In genomic region chr2:103848923-103849700, GRCm38 (mm10) we compare ENCODE assay signal across 8 mouse cellular contexts. TPM values are rescaled to one million over a fixed set of nuclear protein-coding genes. Genes with fewer than 3 reads are reported as not detected.
A peak's percentile ranks its signal among the peaks of the same experiment; 100 is the strongest.
DNase-seq lines count a peak whose midpoint lies in the region; ATAC-seq and TF ChIP-seq lines count a peak whose summit lies in the region.

No protein-coding gene starts in this region.

- no peaks in the 10 kb centered on the region for H3K36me3 ChIP-seq in C2C12 (ENCODE audit: control insufficient read depth, insufficient read depth)
- H3K36me3 ChIP-seq in intestine, embryonic 14.5 days (ENCODE audit: control insufficient read depth, insufficient read depth, low read length): no peaks in the 10 kb centered on the region
- no peaks in the 10 kb centered on the region for H3K36me3 ChIP-seq in liver, postnatal 0 days (replicated peaks; ENCODE audit: insufficient read depth, low read length)

- H3K79me2 ChIP-seq in C2C12 (ENCODE audit: control insufficient read depth, insufficient read depth): no peaks in the 10 kb centered on the region

- intact Hi-C loops in gastrocnemius, adult 2 months (cut with DNase I): loop anchor here (5.0 kb wide), 1 partner anchor 47 kb away; no protein-coding TSS in a partner anchor

- H3K9ac ChIP-seq in intestine, embryonic 14.5 days (ENCODE audit: low read length): no peak overlapping the region
- no peak overlapping the region for H3K9ac ChIP-seq in liver, postnatal 0 days (replicated peaks)

- H3K4me3 ChIP-seq in gastrocnemius, adult 2 months: no peak overlapping the region
- H3K4me3 ChIP-seq in C2C12 (ENCODE audit: insufficient read depth, poor library complexity, severe bottlenecking): no peak overlapping the region
- no peak overlapping the region for H3K4me3 ChIP-seq in bone marrow, adult 2 months (replicated peaks; ENCODE audit: control insufficient read depth, low read depth, low read length)
- H3K4me3 ChIP-seq in intestine, embryonic 14.5 days (ENCODE audit: low read depth, low read length): no peak overlapping the region
- no peak overlapping the region for H3K4me3 ChIP-seq in liver, postnatal 0 days (ENCODE audit: low read depth, low read length)

- DNase-seq in gastrocnemius, adult 2 months: peak; percentile 22
- no peak for DNase-seq in gastrocnemius, postnatal 25 days
- DNase-seq in intestine, embryonic 14.5 days (ENCODE audit: low spot score): peak; percentile 64
- peak; percentile 39 for DNase-seq in liver, postnatal 0 days
- peak; percentile 64 for DNase-seq in retina, postnatal 7 days (ENCODE audit: low read depth, low spot score)

- ATAC-seq in erythroblast, adult 5-6 weeks (replicated peaks; ENCODE audit: low FRiP score, poor library complexity, severe bottlenecking): peak; percentile 82
- peak; percentile 47; the same call in 1 of the 2 replicates for ATAC-seq in intestine, embryonic 14.5 days (replicated peaks; ENCODE audit: low FRiP score, low TSS enrichment, low read depth)
- no peak for ATAC-seq in liver, postnatal 0 days

- H3K4me2 ChIP-seq in intestine, embryonic 14.5 days (ENCODE audit: low read length): no peak overlapping the region
- no peak overlapping the region for H3K4me2 ChIP-seq in liver, postnatal 0 days (ENCODE audit: low read depth, low read length)

- no peaks in the 10 kb centered on the region for H3K79me3 ChIP-seq in C2C12 (ENCODE audit: low read depth)

- no peaks in the 10 kb centered on the region for H3K4me1 ChIP-seq in bone marrow, adult 2 months (ENCODE audit: control insufficient read depth, insufficient read depth, low read length)
- H3K4me1 ChIP-seq in intestine, embryonic 14.5 days (replicated peaks; ENCODE audit: control insufficient read depth, insufficient read depth, low read length): no peaks in the 10 kb centered on the region
- peaks cover 4% of the 10 kb centered on the region; the same call in 1 of the 2 replicates for H3K4me1 ChIP-seq in liver, postnatal 0 days (ENCODE audit: insufficient read depth)

- no peak for TF ChIP-seq POLR2A in bone marrow, adult 2 months (IDR thresholded peaks at IDR 0.05; ENCODE audit: borderline replicate concordance, control insufficient read depth, low read depth, low read length)

- 78% methylated on average over 9 of the region's 9 CpGs for WGBS in bone marrow, adult 2 months
- WGBS in intestine, embryonic 14.5 days: 73% methylated on average over 9 of the region's 9 CpGs
- WGBS in liver, postnatal 0 days (ENCODE audit: insufficient replicate concordance): 71% methylated on average over 9 of the region's 9 CpGs

- no peak for TF ChIP-seq EP300 in liver, postnatal 0 days (IDR thresholded peaks at IDR 0.05; ENCODE audit: low read depth)

- peak; percentile 75 for TF ChIP-seq CTCF in gastrocnemius, adult 2 months (IDR thresholded peaks at IDR 0.05)
- peak; percentile 26 for TF ChIP-seq CTCF in C2C12 (IDR thresholded peaks at IDR 0.05; ENCODE audit: control insufficient read depth, insufficient read depth, insufficient read length)
- peak; percentile 36; the same call in 1 of the 2 replicates for TF ChIP-seq CTCF in bone marrow, adult 2 months (IDR thresholded peaks at IDR 0.05; ENCODE audit: control insufficient read depth, insufficient read depth, low read length)
- peak; percentile 87 for TF ChIP-seq CTCF in liver, postnatal 0 days (IDR thresholded peaks at IDR 0.05; ENCODE audit: low read depth)

- H3K9me3 ChIP-seq in intestine, embryonic 14.5 days (ENCODE audit: control insufficient read depth, low read length): no peaks in the 10 kb centered on the region
- H3K9me3 ChIP-seq in liver, postnatal 0 days (ENCODE audit: low read length): no peaks in the 10 kb centered on the region

- H3K27me3 ChIP-seq in C2C12 (ENCODE audit: control insufficient read depth, insufficient read depth, insufficient read length): peaks cover 3% of the 10 kb centered on the region
- no peaks in the 10 kb centered on the region for H3K27me3 ChIP-seq in intestine, embryonic 14.5 days (replicated peaks; ENCODE audit: control insufficient read depth, insufficient read depth, low read length)
- no peaks in the 10 kb centered on the region for H3K27me3 ChIP-seq in liver, postnatal 0 days (ENCODE audit: insufficient read depth, low read length)

- H3K27ac ChIP-seq in gastrocnemius, adult 2 months: no peak overlapping the region
- H3K27ac ChIP-seq in bone marrow, adult 2 months (ENCODE audit: control insufficient read depth, insufficient read depth, low read depth, low read length, poor library complexity): no peak overlapping the region
- no peak overlapping the region for H3K27ac ChIP-seq in intestine, embryonic 14.5 days (ENCODE audit: low read depth)
- H3K27ac ChIP-seq in liver, postnatal 0 days (ENCODE audit: low read depth): no peak overlapping the region

- H3ac ChIP-seq in C2C12 (ENCODE audit: control insufficient read depth, insufficient read length, low read depth): no peak overlapping the region

TF ChIP-seq in C2C12, 6 proteins besides CTCF, POLR2A, EP300 and RAD21:
- TF ChIP-seq FOSL1 (IDR thresholded peaks at IDR 0.05; ENCODE audit: insufficient read depth, low read length, poor library complexity, severe bottlenecking) (no peak), USF1 (IDR thresholded peaks at IDR 0.05; ENCODE audit: low read depth) (no peak), MAX (IDR thresholded peaks at IDR 0.05) (no peak), MYOD1 (IDR thresholded peaks at IDR 0.05; ENCODE audit: control insufficient read depth, insufficient read length, low read depth) (no peak), CEBPB (IDR thresholded peaks at IDR 0.05; ENCODE audit: low read depth) (no peak), MYOG (IDR thresholded peaks at IDR 0.05; ENCODE audit: control insufficient read depth, extremely low read depth, insufficient read length) (no peak)

RNA-seq across cellular contexts. Expression of gene Caprin1, which starts 51.7 kb away (rescaled TPM):
- total RNA-seq in gastrocnemius, adult 2 months (2021): 100 to 1,000 TPM in 1 of 2 experiments, 10 to 100 TPM in 1; 87.3 to 112 TPM
- 100 to 1,000 TPM; 108 to 110 TPM for total RNA-seq in gastrocnemius, postnatal 25 days (2021)
- 161 TPM for polyA plus RNA-seq in C2C12 (2012; fragmentation: generic; extraction: Trizol)
- 61.4 and 116 TPM in 2 replicates for polyA plus RNA-seq in bone marrow, adult 2 months (2011; ENCODE audit: insufficient read depth, insufficient read length, low replicate concordance, missing spikeins)
- 103 and 109 TPM in 2 replicates for total RNA-seq in erythroblast, adult 5-6 weeks (2015; ENCODE audit: low replicate concordance)
- 109 and 137 TPM in 2 replicates for total RNA-seq in erythroblast, adult 5-6 weeks (2017; ENCODE audit: low replicate concordance)
- 344 and 378 TPM in 2 replicates for polyA plus RNA-seq in intestine, embryonic 14.5 days (2014; fragmentation: Nextera tagmentation; extraction: Ambion mirVana)
- polyA plus RNA-seq in liver, postnatal 0 days (2015; fragmentation: Nextera tagmentation; extraction: Ambion mirVana): 61.9 and 69.2 TPM in 2 replicates

Comparison
In these comparisons a context has a peak if more than half of its experiments do, and no peak if none do; other contexts are left out.
1. CTCF ChIP-seq: peak in every context shown above with its lines; median percentile 87 in liver, postnatal 0 days; 75 in gastrocnemius, adult 2 months; 36 in bone marrow, adult 2 months; 26 in C2C12.